Mouse (Mus musculus): ENCODE measurements at regions not wholly inside any gene's neighbourhood (a gene's known extent, or its start where the extent isn't known, plus 50 kb on each side); places are given as distances from the start of the nearest gene placed in this dataset.
A peak's percentile ranks its signal among the peaks of the same experiment; 100 is the strongest.

DNA sequence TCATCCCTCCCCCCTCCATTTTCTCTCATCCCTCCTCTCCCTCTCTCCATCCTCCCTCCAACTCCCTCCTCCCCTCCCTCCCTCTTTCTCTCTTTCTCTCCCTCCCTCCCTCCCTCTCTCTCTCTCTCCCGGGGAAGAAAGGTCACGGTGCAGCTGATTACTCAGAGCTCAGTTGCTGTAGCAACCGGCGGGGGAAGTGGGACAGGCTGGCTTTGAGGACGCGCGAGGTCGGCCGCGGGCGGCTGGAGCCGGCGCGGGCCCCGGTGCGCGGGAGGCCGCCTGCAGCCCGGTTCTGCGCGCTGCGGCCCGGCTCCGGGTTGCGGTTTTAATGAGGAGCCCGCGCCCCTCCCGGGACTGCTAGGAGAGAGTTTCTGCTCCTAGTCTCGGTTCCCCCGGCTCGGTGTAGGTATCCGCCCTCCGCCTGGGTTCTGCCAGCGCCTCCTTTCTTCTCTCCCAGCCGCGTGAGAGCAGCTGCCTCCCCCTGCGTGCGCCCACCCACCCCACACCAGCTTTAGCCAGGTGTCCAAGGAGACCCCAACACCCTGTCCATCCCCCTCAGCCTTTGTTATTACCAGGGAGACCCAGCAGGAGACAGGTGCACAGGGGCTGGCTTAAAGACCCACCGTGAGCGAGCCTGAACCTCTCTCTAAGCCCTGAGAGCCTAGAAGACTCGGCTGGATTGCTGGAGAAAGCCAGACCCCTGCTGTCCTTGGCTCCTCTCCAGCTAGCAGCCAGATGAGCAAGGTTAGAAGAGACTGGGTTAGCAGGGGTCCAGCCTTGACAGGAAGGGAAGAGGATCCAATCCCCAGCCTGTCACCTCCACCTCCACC is 98.6 kb downstream of the Cstad start:
- under 1% methylated on average over 40 of the region's 41 CpGs for WGBS
- Histone ChIP-seq H3K27me3 (ENCODE audit: control insufficient read depth, insufficient read depth, low read length) (no peaks in the 10 kb centered on the region), H3K27ac (replicated peaks in 1 of 2; ENCODE audit: control insufficient read depth in 1 of 2, insufficient read depth in 1 of 2, low read depth in 2 of 2, low read length in 2 of 2) (peak overlapping the region; percentile 87 to 95), H3K4me1 (ENCODE audit: control insufficient read depth in 2 of 2, insufficient read depth in 2 of 2, low read length in 2 of 2) (peaks cover 44 to 58% of the 10 kb centered on the region in 2 experiments), H3K36me3 (ENCODE audit: control insufficient read depth, insufficient read depth, low read length) (no peaks in the 10 kb centered on the region), H3K4me3 (ENCODE audit: control insufficient read depth in 1 of 2, insufficient read depth in 1 of 2, low read depth in 1 of 2, low read length in 2 of 2) (peak overlapping the region; percentile 45 to 51), H3K4me2 (ENCODE audit: low read length) (peak overlapping the region; percentile 83), H3K9me3 (ENCODE audit: control insufficient read depth, low read length) (no peaks in the 10 kb centered on the region), H3K9ac (ENCODE audit: low read length) (peak overlapping the region; percentile 83)
- peak; percentile 66 for ATAC-seq (ENCODE audit: insufficient number of reproducible peaks, insufficient read depth, low FRiP score, low read depth)

DNA sequence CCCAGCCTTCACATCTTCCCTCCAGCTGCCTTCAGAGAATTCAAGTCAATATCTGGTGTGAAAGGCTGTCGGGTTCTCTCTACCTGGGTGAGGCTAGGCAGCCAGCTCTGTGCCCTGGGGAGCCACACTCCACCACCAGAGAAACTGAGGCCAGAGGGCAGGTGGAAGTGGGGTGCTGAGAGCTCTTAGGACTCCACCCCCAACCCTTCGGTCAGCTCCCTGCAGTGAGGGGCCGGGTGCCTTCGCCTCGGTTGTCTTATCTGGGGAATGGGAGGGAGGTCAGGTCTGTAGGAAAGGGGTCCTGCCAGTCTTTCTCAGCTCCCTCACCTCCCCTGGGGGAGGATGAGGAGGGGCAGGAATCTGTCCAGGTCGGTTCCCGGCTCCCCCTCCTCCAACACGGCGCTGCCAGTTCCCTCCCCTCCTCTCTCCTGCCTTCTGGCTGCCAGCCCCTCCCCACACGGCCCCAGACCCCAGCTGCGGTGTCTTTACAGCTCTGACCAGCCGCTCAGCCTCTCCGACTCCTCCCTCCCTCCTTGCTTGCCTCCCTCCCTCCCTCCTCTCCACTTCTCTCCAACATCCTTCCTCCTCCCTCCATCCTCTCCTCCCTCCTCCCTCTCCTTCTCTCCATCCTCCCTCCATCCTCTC is 97.8 kb downstream of the Cstad start:
- peaks cover 41 to 52% of the 10 kb centered on the region in 2 experiments for H3K4me1 ChIP-seq (ENCODE audit: control insufficient read depth in 2 of 2, insufficient read depth in 2 of 2, low read length in 2 of 2)

DNA sequence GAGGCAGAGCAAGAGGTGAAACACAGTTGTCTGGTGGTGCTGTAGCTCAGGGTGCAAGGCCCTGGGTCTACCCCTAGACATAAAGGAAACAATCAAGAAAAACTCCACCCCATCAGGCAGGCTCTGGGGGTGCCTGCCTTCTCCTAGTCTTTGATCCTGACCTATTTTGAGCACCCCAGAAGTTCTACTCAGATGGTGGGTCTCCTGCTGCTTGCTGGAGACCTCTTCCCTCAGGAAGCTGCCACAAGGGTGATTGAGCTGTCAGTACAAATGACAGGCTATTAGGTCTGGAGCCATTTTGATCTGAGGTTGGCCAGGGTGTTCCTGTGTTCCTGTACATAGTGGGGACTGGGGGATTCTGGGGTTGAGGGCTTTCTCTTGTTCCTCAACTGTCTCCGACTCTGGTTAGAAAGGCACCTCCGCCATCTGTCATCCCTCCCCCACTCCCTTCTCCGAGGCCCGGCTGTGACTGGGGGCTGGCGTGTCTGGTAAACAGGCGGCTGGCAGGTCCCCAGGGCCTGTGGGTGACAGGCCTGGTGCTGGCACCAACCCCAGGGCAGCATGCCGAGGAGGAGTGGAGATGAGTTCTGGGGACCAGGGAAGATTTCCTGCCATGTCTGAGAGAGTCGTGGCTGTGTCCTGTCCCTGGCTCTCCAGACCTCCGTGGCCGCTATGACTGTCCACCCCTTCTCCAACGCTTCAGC is 97.2 kb downstream of the Cstad start:
- Histone ChIP-seq H3K9ac (ENCODE audit: low read length) (peak overlapping the region; percentile 55), H3K4me1 (ENCODE audit: control insufficient read depth in 2 of 2, insufficient read depth in 2 of 2, low read length in 2 of 2) (peaks cover 42 to 52% of the 10 kb centered on the region in 2 experiments), H3K36me3 (ENCODE audit: control insufficient read depth, insufficient read depth, low read length) (no peaks in the 10 kb centered on the region), H3K9me3 (ENCODE audit: control insufficient read depth, low read length) (no peaks in the 10 kb centered on the region), H3K4me3 (ENCODE audit: control insufficient read depth in 1 of 2, insufficient read depth in 1 of 2, low read depth in 1 of 2, low read length in 2 of 2) (no peak overlapping the region), H3K27me3 (ENCODE audit: control insufficient read depth, insufficient read depth, low read length) (no peaks in the 10 kb centered on the region), H3K27ac (replicated peaks in 1 of 2; ENCODE audit: control insufficient read depth in 1 of 2, insufficient read depth in 1 of 2, low read depth in 2 of 2, low read length in 2 of 2) (peak overlapping the region; percentile 76 to 95), H3K4me2 (ENCODE audit: low read length) (peak overlapping the region; percentile 83)
- ATAC-seq (ENCODE audit: insufficient number of reproducible peaks, insufficient read depth, low FRiP score, low read depth) = no peak; the same call in 1 of the 2 replicates
- 15% methylated on average over 11 of the region's 11 CpGs for WGBS

More for the DNA sequence above, 97.8 kb downstream of the Cstad start:
- ATAC-seq (ENCODE audit: insufficient number of reproducible peaks, insufficient read depth, low FRiP score, low read depth) = peak; percentile 44
- H3K27ac ChIP-seq (replicated peaks in 1 of 2; ENCODE audit: control insufficient read depth in 1 of 2, insufficient read depth in 1 of 2, low read depth in 2 of 2, low read length in 2 of 2) = peak overlapping the region; percentile 76 to 95
- peak overlapping the region in 1 of 2 experiments; percentile 45; a peak in 3 of 4 replicates for H3K4me3 ChIP-seq (ENCODE audit: control insufficient read depth in 1 of 2, insufficient read depth in 1 of 2, low read depth in 1 of 2, low read length in 2 of 2)
- H3K9ac ChIP-seq (ENCODE audit: low read length) = peak overlapping the region; percentile 55
- peak overlapping the region; percentile 83 for H3K4me2 ChIP-seq (ENCODE audit: low read length)
- WGBS = 4% methylated on average over 13 of the region's 13 CpGs
- no peaks in the 10 kb centered on the region for H3K27me3 ChIP-seq (ENCODE audit: control insufficient read depth, insufficient read depth, low read length)
- H3K36me3 ChIP-seq (ENCODE audit: control insufficient read depth, insufficient read depth, low read length) = no peaks in the 10 kb centered on the region
- H3K9me3 ChIP-seq (ENCODE audit: control insufficient read depth, low read length) = no peaks in the 10 kb centered on the region

DNA sequence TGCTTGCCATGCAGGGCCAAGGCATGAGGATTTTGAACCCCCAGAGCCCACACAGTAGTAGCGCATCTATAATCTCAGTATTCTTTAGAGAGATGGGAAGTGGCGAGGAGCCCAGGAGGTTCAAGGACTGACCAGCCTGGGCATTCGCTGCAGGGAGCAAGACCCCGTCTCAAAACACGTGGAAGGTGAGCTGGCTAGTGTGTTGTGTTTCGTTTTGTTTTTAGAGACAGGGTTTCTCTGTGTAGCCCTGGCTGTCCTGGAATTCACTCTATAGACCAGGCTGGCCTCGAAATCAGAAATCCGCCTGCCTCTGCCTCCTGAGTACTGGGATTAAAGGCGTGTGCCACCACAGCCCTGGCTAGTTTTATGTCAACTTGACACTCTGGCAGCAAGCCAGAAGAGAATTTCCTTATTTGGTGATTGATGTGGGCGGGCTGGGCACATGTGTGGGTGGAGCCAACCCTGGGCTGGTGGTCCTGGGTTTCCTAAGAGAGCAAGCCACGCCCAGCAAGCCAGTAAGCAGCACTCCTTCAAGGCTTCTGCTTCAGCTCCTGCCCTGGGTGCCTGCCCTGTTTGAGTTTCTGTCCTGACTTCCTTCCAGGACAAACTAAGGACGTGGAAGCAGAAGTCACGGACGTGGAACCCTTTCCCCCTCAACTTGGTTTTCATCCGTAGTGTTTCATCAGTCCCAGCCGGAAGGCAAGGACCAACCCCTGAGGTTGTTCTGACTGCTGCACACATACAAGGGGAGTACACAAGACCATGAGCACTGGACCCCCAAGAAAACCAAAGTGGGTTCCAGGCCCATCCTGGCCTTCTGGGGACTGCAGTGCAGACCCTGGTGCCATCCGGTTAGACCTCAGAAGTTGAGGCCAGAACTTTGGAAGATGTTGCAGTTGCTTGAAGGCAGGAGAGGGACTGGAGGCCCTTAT is 96.4 kb downstream of the Cstad start:
- no peaks in the 10 kb centered on the region for H3K36me3 ChIP-seq (ENCODE audit: control insufficient read depth, insufficient read depth, low read length)
- no peak overlapping the region for H3K4me2 ChIP-seq (ENCODE audit: low read length)
- H3K4me3 ChIP-seq (ENCODE audit: control insufficient read depth in 1 of 2, insufficient read depth in 1 of 2, low read depth in 1 of 2, low read length in 2 of 2) = no peak overlapping the region
- WGBS = 84% methylated on average over 17 of the region's 17 CpGs
- H3K9ac ChIP-seq (ENCODE audit: low read length) = no peak overlapping the region; the same call in 1 of the 2 replicates
- H3K27ac ChIP-seq (replicated peaks in 1 of 2; ENCODE audit: control insufficient read depth in 1 of 2, insufficient read depth in 1 of 2, low read depth in 2 of 2, low read length in 2 of 2) = peak overlapping the region; percentile 76 to 95
- ATAC-seq (ENCODE audit: insufficient number of reproducible peaks, insufficient read depth, low FRiP score, low read depth) = no peak
- no peaks in the 10 kb centered on the region for H3K27me3 ChIP-seq (ENCODE audit: control insufficient read depth, insufficient read depth, low read length)
- peaks cover 44 to 57% of the 10 kb centered on the region in 2 experiments for H3K4me1 ChIP-seq (ENCODE audit: control insufficient read depth in 2 of 2, insufficient read depth in 2 of 2, low read length in 2 of 2)
- no peaks in the 10 kb centered on the region for H3K9me3 ChIP-seq (ENCODE audit: control insufficient read depth, low read length)

DNA sequence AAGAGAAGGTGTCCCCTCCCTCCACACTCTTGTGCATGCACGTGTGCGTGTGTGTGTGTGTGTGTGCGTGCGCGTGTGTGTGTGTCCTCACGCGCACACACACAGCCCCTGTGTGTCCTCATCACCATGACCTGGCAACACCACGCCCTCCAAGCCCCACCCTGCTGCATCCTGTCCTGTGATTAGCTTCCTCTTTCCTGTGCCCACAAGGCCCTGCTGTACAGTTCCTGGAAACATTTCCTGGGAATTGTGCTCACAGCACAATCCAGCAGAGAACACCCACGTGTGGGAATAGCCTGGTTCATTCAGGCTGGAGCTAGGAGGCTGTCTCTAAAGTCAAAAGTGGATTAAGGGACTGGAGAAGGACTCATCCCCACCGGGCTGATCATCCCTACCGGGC is 95.5 kb downstream of the Cstad start:
- H3K9me3 ChIP-seq (ENCODE audit: control insufficient read depth, low read length) = no peaks in the 10 kb centered on the region
- H3K36me3 ChIP-seq (ENCODE audit: control insufficient read depth, insufficient read depth, low read length) = no peaks in the 10 kb centered on the region
- no peak overlapping the region for H3K4me2 ChIP-seq (ENCODE audit: low read length)
- no peaks in the 10 kb centered on the region for H3K27me3 ChIP-seq (ENCODE audit: control insufficient read depth, insufficient read depth, low read length)
- no peak for ATAC-seq (ENCODE audit: insufficient number of reproducible peaks, insufficient read depth, low FRiP score, low read depth)
- peaks cover 44 to 57% of the 10 kb centered on the region in 2 experiments for H3K4me1 ChIP-seq (ENCODE audit: control insufficient read depth in 2 of 2, insufficient read depth in 2 of 2, low read length in 2 of 2)
- no peak overlapping the region for H3K4me3 ChIP-seq (ENCODE audit: control insufficient read depth in 1 of 2, insufficient read depth in 1 of 2, low read depth in 1 of 2, low read length in 2 of 2)
- H3K27ac ChIP-seq (replicated peaks in 1 of 2; ENCODE audit: control insufficient read depth in 1 of 2, insufficient read depth in 1 of 2, low read depth in 2 of 2, low read length in 2 of 2) = peak overlapping the region; percentile 53 to 83
- no peak overlapping the region; the same call in 1 of the 2 replicates for H3K9ac ChIP-seq (ENCODE audit: low read length)
- WGBS = 69% methylated on average over 11 of the region's 11 CpGs

DNA sequence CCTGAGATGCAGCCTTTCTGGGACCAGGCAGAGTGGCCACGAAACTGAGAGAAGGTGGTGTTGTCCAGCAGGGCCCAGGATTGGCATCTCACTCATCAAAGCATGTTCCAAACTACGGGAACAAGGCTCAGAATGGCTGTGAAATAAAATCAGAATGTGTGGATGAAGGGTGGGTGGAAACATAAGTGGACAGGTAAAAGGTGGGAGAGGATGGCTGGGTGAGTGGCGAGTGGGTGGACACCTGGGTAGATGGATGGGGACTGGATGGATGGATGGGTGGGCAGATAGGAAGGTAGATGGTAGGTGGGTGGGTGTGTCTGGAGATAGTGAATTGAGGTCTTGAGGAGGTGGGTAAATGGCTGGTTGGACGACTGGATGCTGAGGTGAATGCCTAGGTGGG is 93.6 kb downstream of the Cstad start:
- WGBS = 86% methylated on average over 4 of the region's 4 CpGs
- no peak overlapping the region for H3K4me2 ChIP-seq (ENCODE audit: low read length)
- H3K9me3 ChIP-seq (ENCODE audit: control insufficient read depth, low read length) = no peaks in the 10 kb centered on the region
- H3K27ac ChIP-seq (replicated peaks in 1 of 2; ENCODE audit: control insufficient read depth in 1 of 2, insufficient read depth in 1 of 2, low read depth in 2 of 2, low read length in 2 of 2) = 0 out of 4 replicates have a peak overlapping the region, but pooled peaks of 1 of the 2 experiments have one; percentile 37
- H3K36me3 ChIP-seq (ENCODE audit: control insufficient read depth, insufficient read depth, low read length) = no peaks in the 10 kb centered on the region
- no peaks in the 10 kb centered on the region for H3K27me3 ChIP-seq (ENCODE audit: control insufficient read depth, insufficient read depth, low read length)
- H3K4me1 ChIP-seq (ENCODE audit: control insufficient read depth in 2 of 2, insufficient read depth in 2 of 2, low read length in 2 of 2) = peaks cover 48 to 52% of the 10 kb centered on the region in 2 experiments
- no peak overlapping the region for H3K9ac ChIP-seq (ENCODE audit: low read length)
- no peak for ATAC-seq (ENCODE audit: insufficient number of reproducible peaks, insufficient read depth, low FRiP score, low read depth)
- no peak overlapping the region for H3K4me3 ChIP-seq (ENCODE audit: control insufficient read depth in 1 of 2, insufficient read depth in 1 of 2, low read depth in 1 of 2, low read length in 2 of 2)

Measured in heart, embryonic 14.5 days (tissue).